Mouse (Mus musculus): ENCODE measurements around the gene Aldh1a3.

DNA sequence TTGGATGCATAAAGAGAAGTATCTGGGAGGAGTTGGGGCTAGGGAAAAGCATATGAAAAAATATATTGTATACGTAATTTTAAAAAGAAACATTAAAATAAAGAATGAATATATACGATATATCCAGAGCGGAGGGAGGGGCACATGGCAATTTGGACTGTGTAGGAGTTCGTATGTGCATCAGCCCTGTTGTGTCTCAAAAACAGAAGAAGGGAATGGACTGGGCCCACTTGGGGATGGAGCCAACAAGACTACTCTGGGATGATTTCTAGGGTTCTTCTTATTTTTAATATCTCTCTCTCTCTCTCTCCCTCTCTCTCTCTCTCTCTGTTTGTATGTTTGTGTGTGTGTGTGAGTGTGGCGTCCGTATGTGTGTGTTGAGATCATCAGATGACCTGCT lies 40.9 kb downstream of the Aldh1a3 start:
- TF ChIP-seq CTCF (IDR thresholded peaks at IDR 0.05; ENCODE audit: borderline replicate concordance, control insufficient read depth, extremely low read depth, insufficient read depth, low read length, poor library complexity) = no peak
- TF ChIP-seq POLR2A (IDR thresholded peaks at IDR 0.05; ENCODE audit: control insufficient read depth, extremely low read depth, insufficient read depth, low read length, poor library complexity) = no peak
